Mouse (Mus musculus) left cerebral cortex, postnatal 14 days (tissue): Measurements from ENCODE around the gene Trove2. TPM values are rescaled to one million over a fixed set of nuclear protein-coding genes. Genes with fewer than 3 reads are reported as not detected.
"Not testable (repeated sequence)": the region's sequence is repeated elsewhere in the genome, so short reads cannot be mapped to it uniquely, and the experiment has no call there.

Source experiments
- DNase-seq, 2 experiments: peaks; one replicate each; pipeline ENCODE4 v3.0.0; 2021 to 2022; ENCODE audit warnings: low spot score in 2 of 2, mixed read lengths in 1 of 2
- intact Hi-C: fragments of 180-260 bp; cut with DNase I; formaldehyde crosslinking; loops from one replicate; pipeline ENCODE4 v1.15.1; 2025
- total RNA-seq, 2 experiments: library from RNA; stranded (reverse); gene quantifications; 2 replicates each; pipeline ENCODE4 v1.2.3; 2021

The Trove2 gene
- total RNA-seq, 2 experiments from 2014 or later: 26.7 to 27.7 TPM

DNA sequence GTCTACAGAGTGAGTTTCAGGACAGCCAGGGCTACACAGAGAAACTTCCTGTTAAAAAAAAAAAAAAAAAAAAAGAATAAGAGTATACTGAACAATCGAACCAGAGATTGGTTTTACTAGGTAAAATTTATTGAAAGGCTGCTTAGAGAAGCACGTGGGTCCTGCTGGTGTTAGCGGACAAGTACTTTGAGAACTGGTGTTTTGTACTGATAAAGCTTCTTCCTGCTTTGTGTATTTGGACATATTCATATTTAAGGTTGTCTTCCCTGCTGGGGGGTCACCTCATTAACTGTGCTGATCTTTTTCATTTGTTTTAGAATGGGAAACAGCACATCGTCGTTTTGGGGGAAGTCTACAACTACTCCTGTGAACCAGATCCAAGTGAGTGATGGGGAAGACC is 35.5 kb downstream of the Trove2 start:
- intact Hi-C loops: no loop called here
- DNase-seq: no peak

DNA sequence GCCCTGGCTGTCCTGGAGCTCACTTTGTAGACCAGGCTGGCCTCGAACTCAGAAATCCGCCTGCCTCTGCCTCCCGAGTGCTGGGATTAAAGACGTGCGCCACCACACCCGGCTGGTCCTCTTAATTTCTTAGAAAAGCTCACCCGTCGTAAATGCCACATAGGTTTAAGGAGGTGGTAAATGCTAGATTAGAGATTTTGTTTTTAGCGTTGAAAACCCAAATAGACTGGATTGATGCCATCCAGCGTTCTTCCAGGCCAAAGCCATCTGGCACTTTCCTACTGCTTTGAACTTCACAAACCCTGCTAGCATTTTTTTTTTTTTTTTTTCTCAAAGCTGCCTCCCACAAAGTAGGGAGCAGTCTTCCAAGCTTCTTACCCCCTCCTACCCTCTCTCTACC is 36.3 kb downstream of the Trove2 start:
- intact Hi-C loops: no loop called here
- peak in 1 of 2 experiments; percentile 20 for DNase-seq

DNA sequence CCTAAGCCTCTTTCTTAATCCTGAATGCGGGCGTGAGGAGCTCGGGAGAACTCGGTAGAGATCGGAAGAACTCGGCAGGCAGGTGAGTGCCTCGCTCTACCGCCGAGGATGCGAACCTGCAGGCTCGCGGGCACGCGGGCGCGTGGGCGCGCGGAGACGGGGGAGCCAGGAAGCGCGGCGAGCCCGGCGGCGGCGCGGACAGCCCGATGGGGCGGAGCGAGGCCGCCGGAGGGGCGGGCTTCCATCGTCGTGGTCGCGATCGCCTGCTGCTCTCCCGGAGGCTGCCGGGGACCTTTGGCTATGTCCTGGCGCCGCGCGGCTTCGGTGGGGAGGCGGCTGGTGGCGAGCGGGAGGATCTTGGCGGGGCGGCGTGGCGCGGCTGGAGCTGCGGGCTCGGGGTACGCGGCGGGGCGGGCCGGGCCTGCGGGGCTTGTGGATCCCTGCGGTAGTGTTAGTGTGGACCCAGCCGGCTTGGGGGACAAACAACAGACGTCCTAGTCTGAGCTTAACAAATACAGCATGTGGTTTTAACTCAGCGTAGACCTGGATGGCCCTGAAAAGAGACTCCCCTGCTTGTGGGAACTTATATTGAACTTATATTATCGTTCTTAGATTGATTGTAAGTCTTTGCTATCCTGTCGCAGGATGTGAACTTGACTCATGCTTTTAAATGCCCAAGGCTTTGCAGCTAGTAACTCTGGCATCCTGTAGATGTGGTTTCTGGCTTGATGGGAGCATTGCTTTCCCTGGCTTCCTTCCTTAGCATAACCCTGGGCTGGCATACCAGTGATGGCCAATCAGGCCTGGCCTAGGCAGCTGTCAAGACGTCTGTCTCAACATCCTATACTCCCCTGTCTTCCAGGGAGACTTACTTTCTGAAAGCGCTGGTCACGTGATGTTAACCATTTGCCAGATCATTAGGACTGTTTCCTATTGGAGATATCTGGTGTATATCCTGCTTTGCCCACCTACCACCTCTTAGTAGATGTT is 37.2 kb downstream of the Trove2 start:
- intact Hi-C loops: loop anchor here (1.0 kb wide), 1 partner anchor 37 kb away; the partner anchor contains the start of gene Cdc73
- DNase-seq: peak; percentile 91 to 92

DNA sequence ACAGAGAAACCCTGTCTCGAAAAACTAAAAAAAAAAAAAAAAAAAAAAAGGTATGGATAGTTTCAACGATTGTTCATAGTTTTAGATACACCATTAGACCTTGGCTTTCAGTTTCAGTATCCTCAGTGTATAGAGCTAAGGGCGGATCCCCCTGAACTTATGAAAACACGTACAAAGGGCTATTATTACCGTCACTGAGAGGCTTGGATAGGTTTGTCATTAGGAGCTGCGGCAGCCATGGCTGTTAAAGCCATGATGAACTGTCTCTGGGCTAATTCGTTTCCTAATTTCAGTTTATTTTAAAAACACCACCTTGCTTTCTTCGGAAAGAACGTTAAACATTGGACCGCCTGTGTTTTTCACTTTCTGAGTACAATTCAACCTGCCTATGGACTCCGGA is 38.1 kb downstream of the Trove2 start:
- no peak for DNase-seq
- intact Hi-C loops: loop anchor here (1.0 kb wide), 1 partner anchor 37 kb away; the partner anchor contains the start of gene Cdc73

DNA sequence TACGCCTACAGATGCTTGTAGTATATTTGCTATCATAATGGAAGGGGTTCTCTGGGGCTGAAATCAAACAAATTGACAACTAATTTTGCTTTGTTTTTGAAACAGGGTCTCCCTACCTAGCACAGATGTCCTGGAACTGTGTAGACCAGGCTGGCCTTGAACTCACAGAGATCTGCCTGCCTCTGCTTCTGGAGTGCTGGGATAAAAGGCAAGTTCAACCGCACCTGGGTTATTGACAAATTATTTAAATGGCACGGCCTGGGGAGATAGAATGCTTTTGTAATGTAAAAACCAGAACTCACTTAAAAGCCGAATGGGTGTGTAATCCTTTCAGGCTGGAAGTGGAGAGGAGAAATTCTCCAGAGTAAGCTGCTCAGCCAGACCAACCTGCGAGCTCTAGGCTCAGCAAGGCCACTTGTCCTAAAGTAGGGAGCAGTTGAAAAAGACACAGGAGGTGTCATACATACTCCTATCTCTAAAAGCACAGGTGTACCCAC is 42.9 kb downstream of the Trove2 start:
- intact Hi-C loops: no loop called here
- DNase-seq: no peak

DNA sequence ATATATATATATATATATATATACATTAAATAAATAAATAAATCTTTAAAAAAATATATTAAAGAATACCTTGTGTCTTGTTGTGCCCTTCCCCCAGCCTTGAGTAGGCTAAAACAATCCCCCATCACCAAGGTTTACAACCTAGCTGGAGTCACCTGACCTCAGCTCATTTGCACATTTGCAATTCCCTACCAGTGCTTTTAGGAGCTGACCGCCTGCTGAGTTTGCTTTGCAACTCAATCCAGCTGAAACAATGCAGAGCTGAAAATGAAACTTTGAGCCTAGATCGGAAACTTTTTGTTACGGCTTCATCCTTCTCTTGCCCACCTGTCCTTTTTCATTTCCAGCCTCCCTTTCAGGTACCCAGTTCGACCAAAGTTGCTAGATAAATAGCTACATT is 45.2 kb downstream of the Trove2 start:
- no peak for DNase-seq
- intact Hi-C loops: no loop called here

DNA sequence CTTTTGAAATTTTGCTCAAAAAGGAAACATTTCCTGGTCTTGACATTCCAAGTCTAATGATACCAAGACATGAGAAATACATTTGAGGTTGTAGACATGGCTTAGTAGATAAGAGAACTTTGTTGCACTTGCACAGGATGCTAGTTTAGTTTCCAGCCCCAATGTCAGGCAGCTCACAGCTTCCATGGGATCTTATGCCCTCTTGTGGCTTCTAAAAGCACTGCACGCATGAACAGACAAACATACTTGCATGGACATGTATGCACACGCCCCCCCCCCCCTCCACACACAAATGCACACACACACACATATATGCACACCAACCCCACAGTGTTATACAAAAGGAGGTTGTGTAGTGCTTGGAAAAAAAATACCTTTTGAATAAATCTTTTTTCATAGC is 46.0 kb downstream of the Trove2 start:
- intact Hi-C loops: no loop called here
- DNase-seq: peak in 1 of 2 experiments; percentile 33

DNA sequence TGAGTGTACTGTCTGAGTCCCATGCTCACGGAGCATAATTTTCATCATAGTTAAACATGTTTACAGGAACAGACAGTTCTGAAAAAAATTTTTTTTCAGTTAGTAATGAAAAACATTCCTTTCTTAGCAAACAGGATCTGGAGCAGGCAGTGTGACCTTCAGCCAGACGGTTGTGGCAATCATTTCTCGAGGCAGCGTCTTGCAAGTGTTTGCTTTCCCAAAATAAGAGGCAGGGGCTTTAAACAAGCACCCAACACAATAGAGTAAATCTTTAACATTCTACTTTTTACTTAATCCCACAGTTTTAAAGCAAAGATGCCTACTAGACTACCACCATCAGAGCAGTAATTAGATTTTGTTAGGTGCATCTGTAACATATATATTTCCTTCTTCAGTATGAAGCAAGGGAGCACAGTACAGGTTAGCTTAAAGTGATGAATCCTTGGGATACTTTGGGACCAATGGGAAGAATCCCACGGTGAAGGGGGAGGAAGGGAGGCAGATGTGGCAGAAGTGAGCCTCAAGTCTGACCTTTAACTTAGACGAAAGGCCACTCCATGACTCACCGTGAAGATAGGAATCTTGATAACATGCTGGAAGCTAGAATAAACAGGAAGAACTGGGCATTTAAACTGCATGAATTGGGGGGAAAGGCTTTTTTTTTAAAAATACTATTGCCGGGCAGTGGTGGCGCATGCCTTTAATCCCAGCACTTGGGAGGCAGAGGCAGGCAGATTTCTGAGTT is 49.0 kb downstream of the Trove2 start:
- DNase-seq: no peak
- intact Hi-C loops: no loop called here

DNA sequence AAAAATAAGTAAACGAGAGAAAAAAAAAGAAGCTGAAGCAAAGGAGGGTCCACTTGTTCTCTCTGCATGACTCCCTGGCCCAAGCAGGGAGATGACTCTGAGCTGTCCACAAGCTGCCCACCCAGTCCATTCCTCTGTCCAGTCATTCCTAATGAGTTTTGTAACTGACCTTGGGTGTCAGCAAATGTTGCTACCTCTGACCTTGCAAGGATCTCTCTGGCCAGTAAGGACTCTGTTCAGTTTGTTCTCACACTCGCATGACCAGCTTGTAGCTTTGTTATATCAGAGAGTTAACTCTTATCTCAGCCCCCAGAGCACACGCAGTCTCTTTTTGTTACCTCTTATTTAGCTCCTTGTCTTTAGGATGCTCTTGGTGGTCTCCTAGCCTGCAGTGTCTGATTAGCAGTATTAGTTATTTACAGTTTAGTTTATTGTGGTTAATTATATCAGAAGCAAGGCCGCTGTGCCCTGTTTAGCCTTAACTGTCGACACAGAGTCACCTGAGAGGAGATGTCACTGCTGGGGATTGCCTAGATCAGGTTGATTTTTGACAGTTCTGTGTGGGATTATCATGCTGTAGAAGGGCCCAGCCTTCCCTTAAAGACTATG is 52.3 kb downstream of the Trove2 start:
- intact Hi-C loops: no loop called here
- DNase-seq: no peak

DNA sequence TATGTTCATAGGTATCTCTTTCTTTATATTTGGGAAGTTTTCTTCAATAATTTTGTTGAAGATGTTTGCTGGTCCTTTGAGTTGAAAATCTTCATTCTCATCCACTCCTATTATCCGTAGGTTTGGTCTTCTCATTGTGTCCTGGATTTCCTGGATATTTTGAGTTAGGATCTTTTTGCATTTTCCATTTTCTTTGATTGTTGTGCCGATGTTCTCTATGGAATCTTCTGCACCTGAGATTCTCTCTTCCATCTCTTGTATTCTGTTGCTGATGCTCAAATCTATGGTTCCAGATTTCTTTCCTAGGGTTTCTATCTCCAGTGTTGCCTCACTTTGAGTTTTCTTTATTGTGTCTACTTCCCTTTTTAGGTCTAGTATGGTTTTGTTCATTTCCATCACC is 60.8 kb downstream of the Trove2 start, which contains the start of gene Glrx2:
Gene Glrx2, plus strand, starts transcription at position 301 of the 400 bp plus-strand sequence.
- DNase-seq, intact Hi-C loops: not testable (repeated sequence)

DNA sequence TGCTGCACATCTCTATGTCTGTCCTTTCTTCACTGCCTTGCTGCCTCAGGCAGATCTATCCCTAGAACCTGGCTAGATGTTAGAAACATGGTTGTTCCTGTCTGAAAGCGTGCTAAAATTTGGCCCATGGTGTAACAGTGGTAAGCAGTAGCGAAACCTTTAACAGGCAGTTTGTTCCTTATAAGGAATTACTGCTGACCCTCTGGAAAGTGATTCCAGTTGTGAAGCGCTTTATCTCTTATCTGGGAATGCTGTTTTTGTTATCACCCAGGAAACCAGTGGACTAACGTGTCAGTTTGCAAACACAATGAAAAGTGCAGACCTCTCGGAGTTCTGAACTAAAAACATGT is 66.3 kb downstream of the Trove2 start:
- intact Hi-C loops: no loop called here
- no peak for DNase-seq

DNA sequence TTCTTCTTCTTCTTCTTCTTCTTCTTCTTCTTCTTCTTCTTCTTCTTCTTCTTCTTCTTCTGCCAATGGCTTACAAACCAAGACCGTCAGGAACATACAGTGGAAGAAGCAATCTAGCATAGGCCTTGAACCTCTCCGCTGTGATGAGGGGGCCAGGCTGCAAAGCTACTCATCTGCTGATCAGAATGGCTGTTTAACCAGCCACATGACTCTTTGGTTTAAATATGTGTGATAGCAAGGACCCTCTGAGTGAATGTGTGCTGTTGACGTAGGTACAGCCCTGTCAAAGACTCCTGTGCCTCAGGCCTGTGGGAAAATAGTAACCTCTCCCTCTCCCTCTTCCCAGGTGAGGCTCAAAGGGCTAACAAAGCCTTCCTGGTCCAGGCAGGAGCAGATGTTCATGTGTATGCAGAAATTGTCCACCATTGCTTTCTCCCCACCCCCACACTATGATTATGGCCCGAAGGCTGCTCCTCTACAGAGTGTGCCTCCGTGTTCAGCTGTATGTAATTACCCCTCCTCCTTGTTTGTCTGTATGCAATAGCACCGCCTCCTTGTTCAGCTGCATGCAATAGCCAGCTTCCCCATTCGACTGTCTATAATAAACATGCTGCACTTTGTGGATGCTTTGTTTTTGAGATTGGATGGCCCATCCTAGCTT is 66.8 kb downstream of the Trove2 start:
- intact Hi-C loops: no loop called here
- no peak for DNase-seq

DNA sequence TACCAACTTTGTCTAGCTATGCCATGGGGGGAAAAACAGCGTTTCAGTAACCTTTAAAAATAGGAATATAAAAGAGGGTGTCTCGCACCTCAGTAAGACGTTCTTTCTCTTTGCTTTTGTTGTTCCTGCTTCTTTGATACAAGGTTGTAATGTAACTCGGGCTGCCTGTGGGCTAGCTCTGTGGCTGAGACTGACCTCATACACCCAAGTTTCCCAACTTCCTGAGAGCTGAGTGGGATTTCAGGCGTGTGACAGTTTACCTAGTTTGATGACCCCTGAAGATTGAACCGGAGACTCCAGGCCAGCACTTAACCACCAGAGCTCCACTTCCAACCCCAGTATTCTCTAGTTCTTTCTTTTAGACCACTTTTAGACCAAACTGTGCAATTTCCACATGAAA is 68.5 kb downstream of the Trove2 start:
- intact Hi-C loops: no loop called here

DNA sequence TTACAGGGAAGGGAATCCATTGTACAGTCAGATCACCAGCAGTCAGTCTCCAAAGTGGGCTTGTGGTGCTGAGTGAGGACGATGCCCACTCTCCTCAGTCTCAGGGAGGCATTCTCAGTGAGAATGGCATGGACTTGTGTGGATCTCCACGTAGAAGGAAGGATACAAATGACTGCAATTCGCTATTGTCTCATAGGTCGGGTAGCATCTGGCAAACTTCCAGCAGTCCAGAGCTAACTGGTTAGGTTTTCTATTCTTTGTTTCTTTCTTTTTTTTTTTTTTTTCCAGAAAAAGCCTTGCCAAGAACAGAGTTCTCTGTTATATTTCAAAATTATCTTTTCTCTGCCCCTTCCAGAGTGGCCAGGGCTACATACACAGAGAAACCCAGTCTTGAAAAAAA is 69.9 kb downstream of the Trove2 start:
- DNase-seq: no peak
- intact Hi-C loops: no loop called here

More for the DNA sequence above, 68.5 kb downstream of the Trove2 start:
- DNase-seq: no peak

DNA sequence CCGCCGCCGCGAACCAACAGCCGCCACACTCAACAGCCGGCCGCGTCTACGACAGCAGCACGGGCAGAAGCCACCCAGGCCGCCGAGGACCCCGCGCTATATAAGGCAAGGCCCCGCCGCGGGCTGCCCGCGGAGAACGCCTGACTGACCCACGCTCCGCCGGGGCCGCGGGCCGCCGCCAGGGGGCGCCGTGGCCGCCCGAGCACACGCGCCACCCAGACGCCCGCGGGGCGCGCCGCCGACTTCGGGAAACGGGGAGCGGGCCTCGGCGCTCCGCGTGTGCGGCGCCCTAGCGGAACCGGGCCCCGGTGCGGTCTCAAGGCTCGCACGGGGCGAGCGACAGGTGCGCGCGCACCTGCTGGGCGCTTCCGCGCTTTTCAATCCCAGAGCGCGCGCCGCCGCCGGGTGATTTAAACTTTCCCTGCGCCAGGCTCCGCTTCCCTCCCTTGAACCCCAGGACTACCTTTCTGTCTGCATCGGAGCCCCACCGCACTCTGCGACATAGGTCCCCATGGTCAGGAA is 74.1 kb downstream of the Trove2 start, which contains the start of gene Cdc73:
Gene Cdc73, minus strand, starts transcription at position 153 of the 522 bp plus-strand sequence.
- intact Hi-C loops: loop anchor here (1.0 kb wide), 1 partner anchor 36 kb away; no protein-coding TSS in a partner anchor
- DNase-seq: peak; percentile 92 to 93

DNA sequence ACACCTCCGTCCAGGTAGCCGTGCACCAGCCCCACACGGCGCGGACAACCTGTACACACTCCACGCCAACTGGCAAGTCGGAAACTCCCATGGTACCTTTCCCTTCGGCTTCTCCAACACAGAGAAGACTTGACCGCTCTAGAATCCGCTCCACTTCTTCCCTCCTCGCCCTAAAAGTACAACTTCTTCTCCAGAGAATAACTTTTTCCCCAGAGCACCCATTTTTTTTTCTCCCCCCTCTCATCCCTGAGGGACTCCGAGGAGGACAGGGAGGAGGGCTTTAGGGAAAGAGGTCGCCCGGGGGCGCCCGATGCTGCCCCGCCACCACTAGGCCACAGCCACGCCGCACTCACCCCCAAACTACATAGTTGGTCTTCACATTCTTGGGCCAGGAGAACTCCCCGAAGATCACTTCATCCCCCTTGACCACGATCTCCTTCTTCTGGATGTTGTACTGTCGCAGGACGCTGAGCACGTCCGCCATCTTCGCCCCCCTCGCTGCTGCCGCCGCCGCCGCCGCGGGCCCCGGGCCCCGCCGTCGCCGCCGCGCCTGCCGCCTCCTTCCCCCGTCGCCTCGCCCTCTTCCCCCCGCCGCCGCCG is 74.6 kb downstream of the Trove2 start:
- no peak for DNase-seq
- intact Hi-C loops: loop anchor here (1.0 kb wide), 1 partner anchor 37 kb away; no protein-coding TSS in a partner anchor

DNA sequence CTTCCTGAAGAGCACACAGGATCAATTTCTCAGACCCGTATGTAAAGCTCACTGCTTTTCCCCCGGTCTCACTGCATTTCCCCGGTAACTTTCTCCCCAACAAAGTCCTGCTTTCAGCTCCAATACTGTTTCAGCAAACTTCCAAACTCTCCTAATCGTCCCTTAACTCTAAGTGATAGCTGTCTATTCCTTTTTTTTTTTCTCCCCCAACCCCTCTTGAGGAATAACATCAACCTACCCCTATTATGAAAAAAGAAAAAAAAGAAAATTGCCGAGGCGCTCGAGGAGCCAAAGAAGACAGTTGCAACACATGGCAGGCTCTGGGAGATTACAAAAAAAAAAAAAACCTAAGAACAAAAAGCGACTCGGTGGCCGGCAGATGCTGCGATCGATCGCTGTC is 75.1 kb downstream of the Trove2 start:
- DNase-seq: no peak
- intact Hi-C loops: loop anchor here (1.0 kb wide), 1 partner anchor 38 kb away; no protein-coding TSS in a partner anchor
